Mouse (Mus musculus) stomach, postnatal 0 days (tissue): ENCODE measurements around the gene Ptcd2. TPM values are rescaled to one million over a fixed set of nuclear protein-coding genes. Genes with fewer than 3 reads are reported as not detected.

Experiments used
- ATAC-seq: fragments of 200-750 bp; cut with Nextera tagmentation; 2 replicates; pipeline ENCODE4 v1.8.0; 2017; ENCODE audit not compliant: low FRiP score, low TSS enrichment
- DNase-seq: peaks from one replicate; pipeline ENCODE4 v3.0.0-alpha.2; 2016; ENCODE audit warnings: low spot score
- H3K27ac ChIP-seq: fragments of 300-500 bp; sonication (generic); replicated peaks from 2 replicates; pipeline ENCODE4 v1.5.1; 2014; ENCODE audit warnings: mild to moderate bottlenecking, control low read depth
- H3K27me3 ChIP-seq: fragments of 300-500 bp; sonication (generic); 2 replicates; pipeline ENCODE4 v1.6.1; 2014; ENCODE audit warnings: low read length; ENCODE audit not compliant: control insufficient read depth, insufficient read depth
- H3K36me3 ChIP-seq: fragments of 300-500 bp; sonication (generic); 2 replicates; pipeline ENCODE4 v1.6.1; 2014; ENCODE audit warnings: low read length, mixed read lengths; ENCODE audit not compliant: control insufficient read depth, insufficient read depth
- H3K4me1 ChIP-seq: fragments of 300-500 bp; sonication (generic); replicated peaks from 2 replicates; pipeline ENCODE4 v1.6.1; 2014; ENCODE audit warnings: antibody characterized with exemption; ENCODE audit not compliant: control insufficient read depth, insufficient read depth
- H3K4me2 ChIP-seq: fragments of 300-500 bp; sonication (generic); replicated peaks from 2 replicates; pipeline ENCODE4 v1.6.1; 2014; ENCODE audit warnings: low read depth, mild to moderate bottlenecking, control low read depth, moderate library complexity
- H3K4me3 ChIP-seq: fragments of 300-500 bp; sonication (generic); 2 replicates; pipeline ENCODE4 v1.5.1; 2014; ENCODE audit warnings: low read depth, low read length, control low read depth
- H3K9ac ChIP-seq: fragments of 300-500 bp; sonication (generic); 2 replicates; pipeline ENCODE4 v1.6.1; 2014; ENCODE audit warnings: mild to moderate bottlenecking, low read length, control low read depth, mixed read lengths
- H3K9me3 ChIP-seq: fragments of 300-500 bp; sonication (generic); 2 replicates; pipeline ENCODE4 v1.6.1; 2016; ENCODE audit warnings: low read length; ENCODE audit not compliant: control insufficient read depth
- CTCF ChIP-seq: IDR thresholded peaks from 2 replicates; pipeline ENCODE4 v1.5.1; 2016; ENCODE audit warnings: antibody characterized with exemption, low read depth, mild to moderate bottlenecking, moderate library complexity
- EP300 ChIP-seq: optimal IDR thresholded peaks from 2 replicates; pipeline ENCODE3; 2016; ENCODE audit warnings: antibody characterized with exemption
- WGBS: fragments of 180-500 bp; shearing (Covaris S2); extraction: QIAGEN DNeasy Blood & Tissue Kit; methylation state at CpG from one replicate; pipeline ENCODE4 v1.1.7; 2014; 5-methylcytosine and 5-hydroxymethylcytosine counted together
- polyA plus RNA-seq: library from polyadenylated mRNA; unstranded; fragments of >200 nt; fragmentation: Nextera tagmentation; extraction: Ambion mirVana; gene quantifications from 2 replicates; pipeline ENCODE4 v1.2.1, GENCODE M21; 2015

The Ptcd2 gene
- polyA plus RNA-seq, 1 experiment from 2014 or later, result 30.1 TPM

- ATAC-seq, result no peak
Observed at GRCm38 (mm10) chr13:99306164-99306563, 38.3 kb downstream of the Ptcd2 start.

GRCm38 (mm10) chr13:99305186-99305585 is 39.3 kb downstream of the Ptcd2 start:
- Histone ChIP-seq H3K4me3 (no peak overlapping the region), H3K4me2 (no peak overlapping the region), H3K9ac (no peak overlapping the region), H3K27ac (no peak overlapping the region), H3K27me3 (no peaks in the 10 kb centered on the region), H3K9me3 (no peaks in the 10 kb centered on the region), H3K36me3 (no peaks in the 10 kb centered on the region), H3K4me1 (peaks cover 6% of the 10 kb centered on the region)
- 77% methylated on average over 1 of the region's 1 CpGs for WGBS
- DNase-seq (no peak), ATAC-seq (no peak; the same call in 1 of the 2 replicates)
- TF ChIP-seq CTCF (no peak), EP300 (no peak)

More at GRCm38 (mm10) chr13:99306164-99306563, 38.3 kb downstream of the Ptcd2 start:
- WGBS, result 74% methylated on average over 8 of the region's 8 CpGs
- TF ChIP-seq EP300 (no peak), CTCF (no peak)
- Histone ChIP-seq H3K4me2 (no peak overlapping the region), H3K4me1 (peaks cover 6% of the 10 kb centered on the region), H3K9ac (no peak overlapping the region), H3K4me3 (no peak overlapping the region), H3K36me3 (no peaks in the 10 kb centered on the region), H3K9me3 (no peaks in the 10 kb centered on the region), H3K27ac (no peak overlapping the region), H3K27me3 (no peaks in the 10 kb centered on the region)
- DNase-seq, result no peak

- no peak overlapping the region for H3K4me3 ChIP-seq
- H3K9me3 ChIP-seq, result no peaks in the 10 kb centered on the region
- no peak overlapping the region for H3K27ac ChIP-seq
- no peak overlapping the region for H3K9ac ChIP-seq
- no peaks in the 10 kb centered on the region for H3K36me3 ChIP-seq
- peaks cover 6% of the 10 kb centered on the region for H3K4me1 ChIP-seq
- no peak overlapping the region for H3K4me2 ChIP-seq
- ATAC-seq (peak; percentile 40; the same call in 1 of the 2 replicates), DNase-seq (peak; percentile 27)
- WGBS, result 44% methylated on average over 11 of the region's 11 CpGs
- no peak for TF ChIP-seq CTCF
- no peak for TF ChIP-seq EP300
- H3K27me3 ChIP-seq, result no peaks in the 10 kb centered on the region
Observed at GRCm38 (mm10) chr13:99304365-99304764, 40.1 kb downstream of the Ptcd2 start.

GRCm38 (mm10) chr13:99303846-99304245 is 40.7 kb downstream of the Ptcd2 start:
- no peaks in the 10 kb centered on the region for H3K9me3 ChIP-seq
- ATAC-seq, result peak; percentile 21; the same call in 1 of the 2 replicates
- no peak overlapping the region for H3K4me2 ChIP-seq
- no peaks in the 10 kb centered on the region for H3K36me3 ChIP-seq
- H3K27me3 ChIP-seq, result no peaks in the 10 kb centered on the region
- no peak overlapping the region for H3K4me3 ChIP-seq
- no peak for DNase-seq
- WGBS, result 25% methylated on average over 5 of the region's 5 CpGs
- peaks cover 6% of the 10 kb centered on the region for H3K4me1 ChIP-seq
- H3K9ac ChIP-seq, result no peak overlapping the region
- TF ChIP-seq EP300 (no peak), CTCF (no peak)
- H3K27ac ChIP-seq, result no peak overlapping the region

- no peak overlapping the region for H3K4me2 ChIP-seq
- TF ChIP-seq EP300 (no peak), CTCF (no peak)
- H3K27me3 ChIP-seq, result no peaks in the 10 kb centered on the region
- DNase-seq, result no peak
- H3K27ac ChIP-seq, result no peak overlapping the region
- WGBS, result 73% methylated on average over 5 of the region's 5 CpGs
- H3K9me3 ChIP-seq, result no peaks in the 10 kb centered on the region
- ATAC-seq, result no peak
- no peak overlapping the region for H3K9ac ChIP-seq
- H3K36me3 ChIP-seq, result no peaks in the 10 kb centered on the region
- H3K4me3 ChIP-seq, result no peak overlapping the region
- H3K4me1 ChIP-seq, result peaks cover 6% of the 10 kb centered on the region
Observed at GRCm38 (mm10) chr13:99299921-99300320, 44.6 kb downstream of the Ptcd2 start.

GRCm38 (mm10) chr13:99294176-99294575 is 50.3 kb downstream of the Ptcd2 start:
- Histone ChIP-seq H3K9me3 (no peaks in the 10 kb centered on the region), H3K4me1 (no peaks in the 10 kb centered on the region), H3K36me3 (no peaks in the 10 kb centered on the region), H3K27me3 (no peaks in the 10 kb centered on the region), H3K4me3 (no peak overlapping the region), H3K9ac (no peak overlapping the region), H3K27ac (no peak overlapping the region), H3K4me2 (no peak overlapping the region)
- TF ChIP-seq CTCF (no peak), EP300 (no peak)
- DNase-seq, result no peak
- 88% methylated on average over 13 of the region's 13 CpGs for WGBS
- no peak for ATAC-seq
